In the genomic region with DNA sequence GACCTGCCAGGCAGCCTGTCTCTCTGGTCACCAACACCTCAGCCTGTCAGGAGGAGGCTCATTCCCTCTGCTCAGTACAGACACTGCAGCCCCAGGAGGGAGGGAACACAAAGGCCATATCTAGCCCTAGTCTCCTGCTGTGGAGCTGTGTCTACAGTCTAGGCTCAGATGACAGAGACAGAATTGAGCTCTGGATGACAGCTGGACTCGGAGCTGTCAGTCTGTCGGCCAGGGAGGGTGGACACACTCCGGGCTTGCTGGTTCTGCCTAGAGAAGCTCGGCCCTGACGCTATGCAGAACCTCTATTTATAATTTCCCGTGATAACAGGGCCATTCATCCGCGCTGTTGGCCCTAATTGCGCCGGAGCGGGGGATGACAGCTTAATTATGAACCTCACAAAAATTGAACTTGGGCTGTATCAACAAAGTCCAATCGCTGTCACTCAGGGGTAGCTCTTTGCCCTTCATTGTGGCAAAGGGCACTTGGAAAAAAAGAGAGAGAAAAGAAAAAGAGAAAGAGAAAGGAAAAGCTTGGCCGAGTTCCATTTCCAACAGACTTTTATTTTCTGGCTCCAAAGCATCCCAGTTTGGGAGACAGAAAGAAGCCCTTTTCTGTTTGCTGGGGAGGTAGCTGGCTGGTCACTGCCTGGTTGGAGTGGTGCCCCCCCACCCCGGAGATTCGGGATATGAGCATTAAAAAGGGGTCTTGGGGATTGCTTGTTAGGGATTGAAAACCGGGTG, we compare ENCODE assay signal across 9 mouse cellular contexts. TPM values are rescaled to one million over a fixed set of nuclear protein-coding genes. Genes with fewer than 3 reads are reported as not detected.
DNase-seq lines count a peak whose midpoint lies in the region; ATAC-seq lines count a peak whose summit lies in the region.
"Had no signal": no experiment of that assay in that cellular context is flagged by ENCODE, and none has a peak within 500 bp of the region (broad histone marks: within the 10 kb centered on the region; RNA-seq: fewer than 3 reads in every experiment).

No protein-coding gene starts in this region.

- H3K4me2 ChIP-seq in kidney, embryonic 15.5 days: peak overlapping the region; percentile 38
- no peak overlapping the region for H3K4me2 ChIP-seq in kidney, embryonic 14.5 days (replicated peaks; ENCODE audit: low read depth, low read length)
- H3K4me2 ChIP-seq in embryonic facial prominence, embryonic 13.5 days: no peak overlapping the region
- no peak overlapping the region; the same call in 1 of the 2 replicates for H3K4me2 ChIP-seq in limb, embryonic 15.5 days

- H3K27me3 ChIP-seq in kidney, embryonic 15.5 days: peaks cover 22% of the 10 kb centered on the region; the same call in 1 of the 2 replicates
- H3K27me3 ChIP-seq in kidney, embryonic 14.5 days (ENCODE audit: control insufficient read depth, insufficient read depth, low read length): no peaks in the 10 kb centered on the region; the same call in 1 of the 2 replicates
- peaks cover 10% of the 10 kb centered on the region; the same call in 1 of the 2 replicates for H3K27me3 ChIP-seq in embryonic facial prominence, embryonic 13.5 days
- H3K27me3 ChIP-seq in limb, embryonic 15.5 days: no peaks in the 10 kb centered on the region

- DNase-seq in heart, postnatal 4 days: peak; percentile 52
- DNase-seq in urinary bladder, postnatal 36 days (ENCODE audit: low spot score in 2 of 2): no peak
- DNase-seq in spleen, postnatal 36 days (ENCODE audit: low spot score in 2 of 2): no peak

- H3K4me1 ChIP-seq in kidney, embryonic 15.5 days: peaks cover 25% of the 10 kb centered on the region
- no peaks in the 10 kb centered on the region for H3K4me1 ChIP-seq in kidney, embryonic 14.5 days (ENCODE audit: control insufficient read depth, insufficient read depth, low read length)
- H3K4me1 ChIP-seq in embryonic facial prominence, embryonic 13.5 days: peaks cover 18% of the 10 kb centered on the region
- peaks cover 28% of the 10 kb centered on the region for H3K4me1 ChIP-seq in limb, embryonic 15.5 days

- peak overlapping the region; percentile 13 for H3K4me3 ChIP-seq in kidney, embryonic 15.5 days (replicated peaks)
- no peak overlapping the region for H3K4me3 ChIP-seq in kidney, embryonic 14.5 days (ENCODE audit: low read length)
- H3K4me3 ChIP-seq in embryonic facial prominence, embryonic 13.5 days: no peak overlapping the region
- no peak overlapping the region for H3K4me3 ChIP-seq in limb, embryonic 15.5 days

- H3K9ac ChIP-seq in kidney, embryonic 15.5 days: peak overlapping the region; percentile 15; the same call in 1 of the 2 replicates
- H3K9ac ChIP-seq in kidney, embryonic 14.5 days (ENCODE audit: low read depth, low read length): no peak overlapping the region
- no peak overlapping the region for H3K9ac ChIP-seq in embryonic facial prominence, embryonic 13.5 days
- H3K9ac ChIP-seq in limb, embryonic 15.5 days: no peak overlapping the region

- 0 out of 2 replicates have a peak, but pooled peaks have one; percentile 12 for ATAC-seq in kidney, embryonic 15.5 days (replicated peaks; ENCODE audit: low FRiP score)
- ATAC-seq in kidney, embryonic 14.5 days (ENCODE audit: low FRiP score, low TSS enrichment): no peak
- no peak for ATAC-seq in embryonic facial prominence, embryonic 13.5 days (ENCODE audit: insufficient number of reproducible peaks, insufficient read depth, low FRiP score, low TSS enrichment, low read depth)
- ATAC-seq in limb, embryonic 15.5 days (ENCODE audit: insufficient number of reproducible peaks, low FRiP score, low TSS enrichment, low read depth): no peak
- no peak for ATAC-seq in activated CD4-positive, CD25-positive, alpha-beta regulatory T cell, adult 4 months

- no peaks in the 10 kb centered on the region for H3K36me3 ChIP-seq in kidney, embryonic 15.5 days
- no peaks in the 10 kb centered on the region for H3K36me3 ChIP-seq in kidney, embryonic 14.5 days (ENCODE audit: control insufficient read depth, insufficient read depth, low read length)
- H3K36me3 ChIP-seq in embryonic facial prominence, embryonic 13.5 days: no peaks in the 10 kb centered on the region
- no peaks in the 10 kb centered on the region for H3K36me3 ChIP-seq in limb, embryonic 15.5 days

- no peaks in the 10 kb centered on the region for H3K9me3 ChIP-seq in kidney, embryonic 15.5 days (replicated peaks)
- H3K9me3 ChIP-seq in kidney, embryonic 14.5 days (ENCODE audit: control insufficient read depth, low read length): no peaks in the 10 kb centered on the region; the same call in 1 of the 2 replicates
- H3K9me3 ChIP-seq in embryonic facial prominence, embryonic 13.5 days: no peaks in the 10 kb centered on the region
- H3K9me3 ChIP-seq in limb, embryonic 15.5 days: no peaks in the 10 kb centered on the region

- no peak overlapping the region for H3K27ac ChIP-seq in kidney, embryonic 15.5 days
- no peak overlapping the region for H3K27ac ChIP-seq in kidney, embryonic 14.5 days (ENCODE audit: low read depth, low read length)
- peak overlapping the region; percentile 16; the same call in 1 of the 2 replicates for H3K27ac ChIP-seq in embryonic facial prominence, embryonic 13.5 days
- peak overlapping the region; percentile 71 for H3K27ac ChIP-seq in limb, embryonic 15.5 days

- 47% methylated on average over 16 of the region's 16 CpGs for WGBS in kidney, embryonic 15.5 days
- 47% methylated on average over 16 of the region's 16 CpGs for WGBS in kidney, embryonic 14.5 days
- WGBS in embryonic facial prominence, embryonic 13.5 days: 53% methylated on average over 16 of the region's 16 CpGs
- WGBS in limb, embryonic 15.5 days: 45% methylated on average over 16 of the region's 16 CpGs

RNA-seq across cellular contexts. Expression of gene Kifc5b, which starts 24.1 kb away (rescaled TPM):
- 9.0 and 9.3 TPM in 2 replicates for polyA plus RNA-seq in kidney, embryonic 15.5 days (2015; fragmentation: Nextera tagmentation; extraction: Ambion mirVana)
- polyA plus RNA-seq in kidney, embryonic 14.5 days (2014; fragmentation: Nextera tagmentation; extraction: Ambion mirVana): 6.9 and 11.2 TPM in 2 replicates
- polyA plus RNA-seq in embryonic facial prominence, embryonic 13.5 days (2015; fragmentation: Nextera tagmentation; extraction: Ambion mirVana): 8.9 and 10.2 TPM in 2 replicates
- total RNA-seq in heart, postnatal 4 days (2021): 10 to 100 TPM; 15.0 to 15.2 TPM
- 4.7 and 5.8 TPM in 2 replicates for polyA plus RNA-seq in limb, embryonic 15.5 days (2015; fragmentation: Nextera tagmentation; extraction: Ambion mirVana)
- polyA plus RNA-seq in activated CD4-positive, CD25-positive, alpha-beta regulatory T cell, adult 4 months (2017; shearing (Covaris generic)): 1 to 10 TPM; 2.0 to 4.5 TPM

RNA-seq across cellular contexts. Expression of gene Phf1, which starts 40.0 kb away (rescaled TPM):
- 7.0 and 8.7 TPM in 2 replicates for polyA plus RNA-seq in kidney, embryonic 15.5 days (2015; fragmentation: Nextera tagmentation; extraction: Ambion mirVana)
- 6.0 TPM in 2 replicates for polyA plus RNA-seq in kidney, embryonic 14.5 days (2014; fragmentation: Nextera tagmentation; extraction: Ambion mirVana)
- polyA plus RNA-seq in embryonic facial prominence, embryonic 13.5 days (2015; fragmentation: Nextera tagmentation; extraction: Ambion mirVana): 12.7 and 15.4 TPM in 2 replicates
- 1 to 10 TPM; 9.9 to 10.0 TPM for total RNA-seq in heart, postnatal 4 days (2021)
- polyA plus RNA-seq in limb, embryonic 15.5 days (2015; fragmentation: Nextera tagmentation; extraction: Ambion mirVana): 11.4 and 13.0 TPM in 2 replicates
- 10 to 100 TPM; 10.4 to 13.5 TPM for polyA plus RNA-seq in activated CD4-positive, CD25-positive, alpha-beta regulatory T cell, adult 4 months (2017; shearing (Covaris generic))

RNA-seq across cellular contexts. Expression of gene Cuta, which starts 46.6 kb away (rescaled TPM):
- 192 and 203 TPM in 2 replicates for polyA plus RNA-seq in kidney, embryonic 15.5 days (2015; fragmentation: Nextera tagmentation; extraction: Ambion mirVana)
- polyA plus RNA-seq in kidney, embryonic 14.5 days (2014; fragmentation: Nextera tagmentation; extraction: Ambion mirVana): 164 and 182 TPM in 2 replicates
- polyA plus RNA-seq in embryonic facial prominence, embryonic 13.5 days (2015; fragmentation: Nextera tagmentation; extraction: Ambion mirVana): 162 and 180 TPM in 2 replicates
- 100 to 1,000 TPM in 1 of 2 experiments, 10 to 100 TPM in 1; 97.2 to 106 TPM for total RNA-seq in heart, postnatal 4 days (2021)
- polyA plus RNA-seq in limb, embryonic 15.5 days (2015; fragmentation: Nextera tagmentation; extraction: Ambion mirVana): 158 and 172 TPM in 2 replicates
- 100 to 1,000 TPM; 147 to 198 TPM for polyA plus RNA-seq in activated CD4-positive, CD25-positive, alpha-beta regulatory T cell, adult 4 months (2017; shearing (Covaris generic))

RNA-seq across cellular contexts. Expression of gene Nkx2-5, which starts 48.0 kb away (rescaled TPM):
- polyA plus RNA-seq in kidney, embryonic 15.5 days (2015; fragmentation: Nextera tagmentation; extraction: Ambion mirVana): not detected in 2 replicates
- polyA plus RNA-seq in kidney, embryonic 14.5 days (2014; fragmentation: Nextera tagmentation; extraction: Ambion mirVana): not detected in 2 replicates
- polyA plus RNA-seq in embryonic facial prominence, embryonic 13.5 days (2015; fragmentation: Nextera tagmentation; extraction: Ambion mirVana): 0.39 and 2.5 TPM in 2 replicates
- total RNA-seq in heart, postnatal 4 days (2021): 100 to 1,000 TPM; 123 to 128 TPM
- polyA plus RNA-seq in limb, embryonic 15.5 days (2015; fragmentation: Nextera tagmentation; extraction: Ambion mirVana): not detected in 2 replicates
- not detected for polyA plus RNA-seq in activated CD4-positive, CD25-positive, alpha-beta regulatory T cell, adult 4 months (2017; shearing (Covaris generic))
- polyA plus RNA-seq: liver, embryonic 16.5 days had no signal

RNA-seq across cellular contexts. Expression of gene Syngap1, which starts 48.2 kb away (rescaled TPM):
- 1.9 and 2.0 TPM in 2 replicates for polyA plus RNA-seq in kidney, embryonic 15.5 days (2015; fragmentation: Nextera tagmentation; extraction: Ambion mirVana)
- 2.6 and 3.5 TPM in 2 replicates for polyA plus RNA-seq in kidney, embryonic 14.5 days (2014; fragmentation: Nextera tagmentation; extraction: Ambion mirVana)
- 3.4 and 3.7 TPM in 2 replicates for polyA plus RNA-seq in embryonic facial prominence, embryonic 13.5 days (2015; fragmentation: Nextera tagmentation; extraction: Ambion mirVana)
- 10 to 100 TPM; 12.6 to 13.4 TPM for total RNA-seq in heart, postnatal 4 days (2021)
- 1.6 and 1.9 TPM in 2 replicates for polyA plus RNA-seq in limb, embryonic 15.5 days (2015; fragmentation: Nextera tagmentation; extraction: Ambion mirVana)
- not detected for polyA plus RNA-seq in activated CD4-positive, CD25-positive, alpha-beta regulatory T cell, adult 4 months (2017; shearing (Covaris generic))

Comparison
In these comparisons a context has a peak if more than half of its experiments do, and no peak if none do; other contexts are left out.
1. H3K27ac ChIP-seq: peak in embryonic facial prominence, embryonic 13.5 days (single experiment) and limb, embryonic 15.5 days (single experiment); none in kidney, embryonic 15.5 days (single experiment) and kidney, embryonic 14.5 days (single experiment).